Mouse (Mus musculus): ENCODE results near the gene Arih1.
"Not testable (repeated sequence)": the region's sequence is repeated elsewhere in the genome, so short reads cannot be mapped to it uniquely, and the experiment has no call there.

The Arih1 gene

GRCm38 (mm10) chr9:59458997-59459510 is 27.4 kb downstream of the Arih1 start:
- no peak for DNase-seq (ENCODE audit: low spot score)

GRCm38 (mm10) chr9:59458416-59458815 is 28.0 kb downstream of the Arih1 start:
- no peak for DNase-seq (ENCODE audit: low spot score)

GRCm38 (mm10) chr9:59457671-59458070 is 28.7 kb downstream of the Arih1 start:
- DNase-seq (ENCODE audit: low spot score) = no peak

GRCm38 (mm10) chr9:59455404-59456068 is 30.9 kb downstream of the Arih1 start:
- DNase-seq (ENCODE audit: low spot score) = no peak

GRCm38 (mm10) chr9:59433729-59434128 is 52.7 kb downstream of the Arih1 start:
- no peak for DNase-seq (ENCODE audit: low spot score)

GRCm38 (mm10) chr9:59431626-59432025 is 54.8 kb downstream of the Arih1 start:
- DNase-seq (ENCODE audit: low spot score) = no peak

GRCm38 (mm10) chr9:59420487-59420886 is 65.9 kb downstream of the Arih1 start:
- no peak for DNase-seq (ENCODE audit: low spot score)

- DNase-seq (ENCODE audit: low spot score) = no peak
Measured at GRCm38 (mm10) chr9:59407271-59407670, 79.1 kb downstream of the Arih1 start.

- DNase-seq (ENCODE audit: low spot score) = no peak
Measured at GRCm38 (mm10) chr9:59389086-59389485, 97.3 kb downstream of the Arih1 start.

GRCm38 (mm10) chr9:59388311-59388710 is 98.1 kb downstream of the Arih1 start:
- no peak for DNase-seq (ENCODE audit: low spot score)

GRCm38 (mm10) chr9:59387461-59387860 is 99.0 kb downstream of the Arih1 start:
- DNase-seq (ENCODE audit: low spot score) = no peak

- no peak for DNase-seq (ENCODE audit: low spot score)
Measured at GRCm38 (mm10) chr9:59375626-59376025, 110.8 kb downstream of the Arih1 start.

GRCm38 (mm10) chr9:59369646-59370045 is 116.8 kb downstream of the Arih1 start:
- no peak for DNase-seq (ENCODE audit: low spot score)

- no peak for DNase-seq (ENCODE audit: low spot score)
Measured at GRCm38 (mm10) chr9:59369220-59369619, 117.2 kb downstream of the Arih1 start.

- not testable (repeated sequence) for DNase-seq (ENCODE audit: low spot score)
Measured at GRCm38 (mm10) chr9:59360487-59360886, 125.9 kb downstream of the Arih1 start.

- not testable (repeated sequence) for DNase-seq (ENCODE audit: low spot score)
Measured at GRCm38 (mm10) chr9:59358041-59358440, 128.4 kb downstream of the Arih1 start.

- peak; percentile 88 for DNase-seq (ENCODE audit: low spot score)
Measured at GRCm38 (mm10) chr9:59353253-59353639, 133.2 kb downstream of the Arih1 start, which contains the start of gene Bbs4. TSS of gene Bbs4 (minus strand) at chr9:59353508.

GRCm38 (mm10) chr9:59352586-59353252 is 133.7 kb downstream of the Arih1 start:
- peak; percentile 1 for DNase-seq (ENCODE audit: low spot score)

GRCm38 (mm10) chr9:59346176-59346575 is 140.2 kb downstream of the Arih1 start:
- DNase-seq (ENCODE audit: low spot score) = no peak

GRCm38 (mm10) chr9:59340002-59340401 is 146.4 kb downstream of the Arih1 start:
- no peak for DNase-seq (ENCODE audit: low spot score)

GRCm38 (mm10) chr9:59339107-59339506 is 147.3 kb downstream of the Arih1 start:
- DNase-seq (ENCODE audit: low spot score) = no peak

- DNase-seq (ENCODE audit: low spot score) = no peak
Measured at GRCm38 (mm10) chr9:59338411-59338810, 148.0 kb downstream of the Arih1 start.

Data from ovary, postnatal 14 days (tissue).